Mouse (Mus musculus) kidney, postnatal 0 days (tissue): ENCODE data around the gene Tac2. TPM values are rescaled to one million over a fixed set of nuclear protein-coding genes. Genes with fewer than 3 reads are reported as not detected.
A peak's percentile ranks its signal among the peaks of the same experiment; 100 is the strongest.

ENCODE experiments used
- ATAC-seq: fragments of 200-750 bp; cut with Nextera tagmentation; replicated peaks from 2 replicates; pipeline ENCODE4 v1.8.0; 2017; ENCODE audit warnings: low read depth, moderate number of reproducible peaks, moderate TSS enrichment, moderate library complexity; ENCODE audit not compliant: low FRiP score
- DNase-seq: peaks from one replicate; pipeline ENCODE4 v3.0.0-alpha.2; 2016; ENCODE audit warnings: low spot score
- H3K27ac ChIP-seq: fragments of 300-500 bp; sonication (generic); 2 replicates; pipeline ENCODE4 v1.5.1; 2014; ENCODE audit warnings: mild to moderate bottlenecking
- H3K27me3 ChIP-seq: fragments of 300-500 bp; sonication (generic); 2 replicates; pipeline ENCODE4 v1.6.1; 2014; ENCODE audit warnings: low read length, mixed read lengths; ENCODE audit not compliant: insufficient read depth
- H3K36me3 ChIP-seq: fragments of 300-500 bp; sonication (generic); 2 replicates; pipeline ENCODE4 v1.6.1; 2014; ENCODE audit warnings: low read length, mixed read lengths; ENCODE audit not compliant: insufficient read depth
- H3K4me1 ChIP-seq: fragments of 300-500 bp; sonication (generic); replicated peaks from 2 replicates; pipeline ENCODE4 v1.6.1; 2014; ENCODE audit warnings: antibody characterized with exemption, low read length, mixed read lengths; ENCODE audit not compliant: insufficient read depth
- H3K4me2 ChIP-seq: fragments of 300-500 bp; sonication (generic); 2 replicates; pipeline ENCODE4 v1.6.1; 2014; ENCODE audit warnings: mild to moderate bottlenecking, low read length, moderate library complexity, mixed read lengths
- H3K4me3 ChIP-seq: fragments of 300-500 bp; sonication (generic); replicated peaks from 2 replicates; pipeline ENCODE4 v1.5.1; 2014; ENCODE audit warnings: low read depth, low read length
- H3K9ac ChIP-seq: fragments of 300-500 bp; sonication (generic); 2 replicates; pipeline ENCODE4 v1.6.1; 2014; ENCODE audit warnings: low read depth, low read length
- H3K9me3 ChIP-seq: fragments of 300-500 bp; sonication (generic); replicated peaks from 2 replicates; pipeline ENCODE4 v1.6.1; 2016; ENCODE audit warnings: low read length, inconsistent platforms, mixed read lengths
- CTCF ChIP-seq: IDR thresholded peaks from 2 replicates; pipeline ENCODE4 v1.5.1; 2016; ENCODE audit warnings: antibody characterized with exemption, low read depth, mild to moderate bottlenecking, moderate library complexity
- WGBS: fragments of 180-500 bp; shearing (Covaris S2); extraction: QIAGEN DNeasy Blood & Tissue Kit; methylation state at CpG from one replicate; pipeline ENCODE4 v1.1.7; 2014; 5-methylcytosine and 5-hydroxymethylcytosine counted together
- polyA plus RNA-seq: library from polyadenylated mRNA; unstranded; fragments of >200 nt; fragmentation: Nextera tagmentation; extraction: Ambion mirVana; gene quantifications from 2 replicates; pipeline ENCODE4 v1.2.1, GENCODE M21; 2015

Gene Tac2
- polyA plus RNA-seq, 1 experiment from 2014 or later: 2.6 TPM

DNA sequence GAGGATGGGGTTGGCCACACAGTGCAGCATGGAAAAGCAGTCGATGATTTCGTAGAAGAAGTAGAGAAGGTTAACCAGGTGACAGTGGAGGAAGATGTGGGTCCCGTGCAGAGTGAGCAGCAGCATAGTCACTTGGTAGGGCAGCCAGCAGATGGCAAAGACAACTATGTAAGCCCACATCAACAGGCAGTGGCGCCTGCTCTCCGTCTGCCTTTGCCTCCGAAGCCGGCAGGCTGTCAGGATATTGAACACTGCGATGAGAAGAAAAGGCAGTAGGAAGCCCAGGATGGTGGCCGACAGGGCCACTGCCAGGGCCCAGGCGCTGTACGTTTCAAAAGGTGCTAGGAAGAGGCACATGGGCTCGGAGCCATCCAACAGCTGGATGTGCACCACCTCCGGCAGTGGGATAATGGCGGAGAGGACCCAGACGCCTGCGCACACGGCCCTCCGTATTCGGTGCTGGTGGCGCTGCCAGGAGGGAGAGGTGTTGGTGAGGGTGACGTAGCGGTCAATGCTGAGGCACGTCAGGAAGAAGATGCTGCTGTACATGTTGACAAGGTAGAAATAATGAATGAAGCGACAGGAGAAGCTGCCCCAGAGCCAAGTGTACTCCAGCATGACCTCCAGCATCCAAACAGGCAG lies 26.0 kb downstream of the Tac2 start:
- Histone ChIP-seq H3K9ac (no peak overlapping the region), H3K9me3 (no peaks in the 10 kb centered on the region), H3K4me1 (peaks cover 23% of the 10 kb centered on the region; the same call in 1 of the 2 replicates), H3K36me3 (peaks cover 7% of the 10 kb centered on the region), H3K4me2 (peak overlapping the region; percentile 30), H3K4me3 (peak overlapping the region; percentile 20), H3K27ac (peak overlapping the region; percentile 85), H3K27me3 (no peaks in the 10 kb centered on the region)
- WGBS: 63% methylated on average over 24 of the region's 24 CpGs
- no peak for ATAC-seq
- no peak for TF ChIP-seq CTCF
- DNase-seq: no peak

DNA sequence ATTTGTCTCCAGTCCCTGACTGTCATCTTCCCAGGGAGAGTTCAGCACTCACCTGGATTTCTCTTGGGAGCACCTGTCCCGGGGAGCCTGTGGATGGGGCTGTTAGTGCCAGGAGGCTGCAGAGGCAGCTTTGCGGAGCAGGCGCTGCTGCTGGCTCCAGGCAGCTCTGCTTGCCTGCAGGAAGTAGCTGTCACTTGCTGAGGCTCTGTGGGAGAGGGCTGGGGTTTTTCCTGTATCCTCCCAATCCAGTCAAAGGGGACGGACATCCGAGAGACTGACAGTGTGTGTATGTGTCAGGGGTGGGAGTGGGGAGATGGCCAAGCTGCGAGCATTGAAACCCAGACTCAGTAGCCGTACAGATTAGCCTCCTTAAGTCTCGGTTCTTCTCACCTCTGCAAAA lies 27.3 kb downstream of the Tac2 start, which contains the start of gene Gpr182:
Gene Gpr182, minus strand, starts transcription at position 185 of the 400 bp plus-strand sequence.
- H3K4me1 ChIP-seq: peaks cover 24% of the 10 kb centered on the region; the same call in 1 of the 2 replicates

DNA sequence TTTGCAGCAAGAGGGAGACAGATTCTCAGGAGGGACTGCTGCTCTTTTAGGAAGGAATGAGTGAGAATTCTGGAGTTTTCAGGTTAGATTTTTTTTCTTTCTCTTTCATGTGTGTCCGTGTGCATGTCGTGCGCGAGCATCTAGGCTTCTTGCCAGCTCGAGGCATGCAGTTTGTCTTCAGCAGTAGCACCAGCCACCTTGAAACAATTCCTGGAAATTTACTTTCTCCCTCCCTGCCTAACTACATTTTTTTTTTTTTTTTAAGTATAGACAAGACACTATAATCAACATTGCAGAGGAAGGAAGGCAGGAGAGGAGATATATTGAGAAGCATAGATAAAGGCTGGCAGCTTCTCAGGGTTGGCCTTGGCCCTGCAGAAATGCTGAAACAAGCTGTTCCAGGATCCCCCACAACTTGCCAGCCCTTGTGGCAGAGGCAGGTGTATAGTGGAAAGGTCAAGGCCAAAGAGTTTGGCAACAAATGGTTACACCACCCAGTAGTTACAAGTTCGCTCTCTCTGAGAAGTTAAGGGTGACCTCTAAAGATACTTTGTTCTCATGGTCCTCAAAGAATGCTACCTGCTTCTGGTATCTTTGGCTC lies 30.4 kb downstream of the Tac2 start:
- no peak for DNase-seq
- H3K27ac ChIP-seq: no peak overlapping the region
- 39% methylated on average over 6 of the region's 6 CpGs for WGBS
- H3K4me2 ChIP-seq: no peak overlapping the region
- TF ChIP-seq CTCF: no peak; the same call in 1 of the 2 replicates
- no peaks in the 10 kb centered on the region for H3K36me3 ChIP-seq
- H3K9me3 ChIP-seq: no peaks in the 10 kb centered on the region
- no peaks in the 10 kb centered on the region for H3K27me3 ChIP-seq
- H3K4me1 ChIP-seq: 0 out of 2 replicates have a peak, but pooled peaks cover 16% of the 10 kb centered on the region
- no peak overlapping the region for H3K9ac ChIP-seq
- ATAC-seq: no peak
- no peak overlapping the region for H3K4me3 ChIP-seq

More for the DNA sequence above, 27.3 kb downstream of the Tac2 start, which contains the start of gene Gpr182:
- 38% methylated on average over 8 of the region's 8 CpGs for WGBS
- peak; percentile 73 for DNase-seq
- Histone ChIP-seq H3K36me3 (peaks cover 3% of the 10 kb centered on the region; the same call in 1 of the 2 replicates), H3K4me2 (peak within 1 kb of the TSS; percentile 30), H3K9ac (no peak within 1 kb of the TSS), H3K27me3 (no peaks in the 10 kb centered on the region), H3K27ac (0 out of 2 replicates have a peak within 1 kb of the TSS, but pooled peaks have one; percentile 85), H3K4me3 (peak within 1 kb of the TSS; percentile 20), H3K9me3 (no peaks in the 10 kb centered on the region)
- no peak for TF ChIP-seq CTCF
- ATAC-seq: no peak

DNA sequence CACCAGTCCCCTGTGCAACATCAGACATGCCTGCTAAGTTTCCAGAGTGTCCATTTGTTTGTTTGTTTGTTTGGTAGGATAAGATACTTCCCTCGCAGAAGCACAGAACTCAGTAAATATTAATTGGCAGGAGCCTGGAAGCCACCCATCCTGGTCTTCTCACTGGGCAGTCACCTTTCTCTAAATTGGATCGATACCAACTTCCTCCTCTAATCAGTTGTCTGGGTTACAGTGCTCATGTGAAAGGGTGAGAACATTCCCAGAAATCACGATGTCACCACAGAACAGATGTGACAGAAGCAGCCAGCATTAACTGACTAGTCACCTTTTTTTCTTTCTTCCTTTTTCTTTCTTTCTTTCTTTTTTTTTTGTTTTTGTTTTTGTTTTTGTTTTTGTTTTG lies 31.0 kb downstream of the Tac2 start:
- TF ChIP-seq CTCF: no peak
- Histone ChIP-seq H3K27me3 (no peaks in the 10 kb centered on the region), H3K4me1 (0 out of 2 replicates have a peak, but pooled peaks cover 11% of the 10 kb centered on the region), H3K9me3 (no peaks in the 10 kb centered on the region), H3K36me3 (no peaks in the 10 kb centered on the region), H3K4me3 (no peak overlapping the region), H3K9ac (no peak overlapping the region), H3K4me2 (no peak overlapping the region), H3K27ac (no peak overlapping the region)
- WGBS: 66% methylated on average over 3 of the region's 3 CpGs
- ATAC-seq (no peak), DNase-seq (no peak)

DNA sequence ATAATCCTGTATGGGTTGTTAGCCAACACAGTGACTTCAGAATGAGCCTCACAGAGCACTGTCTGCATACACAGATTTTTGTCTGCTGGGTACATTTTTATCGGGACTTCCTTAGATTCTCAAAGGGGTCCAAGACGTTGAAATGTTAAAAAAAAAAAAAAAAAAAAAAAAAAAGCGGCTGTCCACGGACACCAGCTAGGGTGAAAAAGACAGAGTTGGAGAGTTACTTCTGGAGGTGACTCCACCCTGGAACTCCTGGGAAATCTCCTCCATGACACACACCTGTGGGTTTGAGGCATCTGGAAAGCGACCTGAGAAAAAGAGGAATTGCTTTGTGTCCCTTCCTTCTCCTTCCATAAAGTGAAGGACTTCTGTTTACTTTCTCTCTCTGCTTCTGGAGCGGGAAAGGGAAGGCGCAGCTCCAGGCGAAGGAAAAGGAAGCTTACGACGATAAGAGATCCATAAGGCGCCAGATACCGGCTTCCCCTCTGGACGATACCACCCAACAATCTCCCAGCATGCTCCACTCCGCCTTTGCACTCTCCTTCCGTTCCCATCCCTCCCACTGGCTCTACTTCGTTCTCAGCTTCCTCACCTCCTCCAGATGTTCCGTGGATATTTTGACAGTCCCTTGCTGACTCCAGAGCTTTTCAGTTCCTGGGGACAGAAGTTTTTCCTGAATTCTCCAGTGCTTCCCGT lies 31.6 kb downstream of the Tac2 start:
- Histone ChIP-seq H3K36me3 (no peaks in the 10 kb centered on the region), H3K4me1 (0 out of 2 replicates have a peak, but pooled peaks cover 11% of the 10 kb centered on the region), H3K27me3 (no peaks in the 10 kb centered on the region), H3K9me3 (no peaks in the 10 kb centered on the region), H3K4me3 (no peak overlapping the region), H3K27ac (peak overlapping the region; percentile 42; the same call in 1 of the 2 replicates), H3K9ac (0 out of 2 replicates have a peak overlapping the region, but pooled peaks have one; percentile 27), H3K4me2 (peak overlapping the region; percentile 46)
- 40% methylated on average over 18 of the region's 18 CpGs for WGBS
- TF ChIP-seq CTCF: no peak
- ATAC-seq (no peak), DNase-seq (peak; percentile 55)
